Mouse (Mus musculus): Measurements from ENCODE around the gene Tctex1d1. TPM values are rescaled to one million over a fixed set of nuclear protein-coding genes. Genes with fewer than 3 reads are reported as not detected.

Gene Tctex1d1
- polyA plus RNA-seq, 1 experiment from 2014 or later: 0.22 TPM

GRCm38 (mm10) chr4:102990595-102991340 is 12.4 kb downstream of the Tctex1d1 start:
- ATAC-seq (replicated peaks; ENCODE audit: low FRiP score) (no peak), DNase-seq (ENCODE audit: low spot score) (no peak)
- 81% methylated on average over 11 of the region's 11 CpGs for WGBS
- no peak overlapping the region for H3K27ac ChIP-seq (ENCODE audit: low read depth, low read length)
- H3K4me2 ChIP-seq: no peak overlapping the region
- no peaks in the 10 kb centered on the region for H3K27me3 ChIP-seq (replicated peaks; ENCODE audit: control insufficient read depth, insufficient read depth, low read length)
- no peaks in the 10 kb centered on the region for H3K36me3 ChIP-seq (ENCODE audit: control insufficient read depth, insufficient read depth, low read length)
- H3K4me3 ChIP-seq (ENCODE audit: low read depth, low read length): no peak overlapping the region
- no peaks in the 10 kb centered on the region for H3K9me3 ChIP-seq (ENCODE audit: control insufficient read depth, low read length)
- no peak overlapping the region for H3K9ac ChIP-seq (ENCODE audit: low read depth, low read length)
- H3K4me1 ChIP-seq (replicated peaks; ENCODE audit: control insufficient read depth, insufficient read depth, low read length): no peaks in the 10 kb centered on the region

- Histone ChIP-seq H3K9ac (ENCODE audit: low read depth, low read length) (no peak overlapping the region), H3K9me3 (ENCODE audit: control insufficient read depth, low read length) (no peaks in the 10 kb centered on the region), H3K4me1 (replicated peaks; ENCODE audit: control insufficient read depth, insufficient read depth, low read length) (no peaks in the 10 kb centered on the region), H3K4me2 (no peak overlapping the region), H3K27me3 (replicated peaks; ENCODE audit: control insufficient read depth, insufficient read depth, low read length) (no peaks in the 10 kb centered on the region), H3K4me3 (ENCODE audit: low read depth, low read length) (no peak overlapping the region), H3K36me3 (ENCODE audit: control insufficient read depth, insufficient read depth, low read length) (no peaks in the 10 kb centered on the region), H3K27ac (ENCODE audit: low read depth, low read length) (no peak overlapping the region)
- WGBS: 87% methylated on average over 3 of the region's 3 CpGs
- ATAC-seq (replicated peaks; ENCODE audit: low FRiP score) (no peak), DNase-seq (ENCODE audit: low spot score) (no peak)
Measured at GRCm38 (mm10) chr4:102991685-102992084, 13.3 kb downstream of the Tctex1d1 start.

GRCm38 (mm10) chr4:103004681-103005080 is 26.3 kb downstream of the Tctex1d1 start:
- Histone ChIP-seq H3K27me3 (replicated peaks; ENCODE audit: control insufficient read depth, insufficient read depth, low read length) (no peaks in the 10 kb centered on the region), H3K27ac (ENCODE audit: low read depth, low read length) (no peak overlapping the region), H3K4me1 (replicated peaks; ENCODE audit: control insufficient read depth, insufficient read depth, low read length) (no peaks in the 10 kb centered on the region), H3K9me3 (ENCODE audit: control insufficient read depth, low read length) (no peaks in the 10 kb centered on the region), H3K36me3 (ENCODE audit: control insufficient read depth, insufficient read depth, low read length) (no peaks in the 10 kb centered on the region), H3K4me3 (ENCODE audit: low read depth, low read length) (no peak overlapping the region), H3K9ac (ENCODE audit: low read depth, low read length) (no peak overlapping the region), H3K4me2 (no peak overlapping the region)
- WGBS: 81% methylated on average over 4 of the region's 4 CpGs
- DNase-seq (ENCODE audit: low spot score) (no peak), ATAC-seq (replicated peaks; ENCODE audit: low FRiP score) (no peak)

- Histone ChIP-seq H3K4me3 (ENCODE audit: low read depth, low read length) (no peak overlapping the region), H3K9me3 (ENCODE audit: control insufficient read depth, low read length) (no peaks in the 10 kb centered on the region), H3K9ac (ENCODE audit: low read depth, low read length) (no peak overlapping the region), H3K4me1 (replicated peaks; ENCODE audit: control insufficient read depth, insufficient read depth, low read length) (no peaks in the 10 kb centered on the region), H3K4me2 (no peak overlapping the region), H3K27me3 (replicated peaks; ENCODE audit: control insufficient read depth, insufficient read depth, low read length) (no peaks in the 10 kb centered on the region), H3K36me3 (ENCODE audit: control insufficient read depth, insufficient read depth, low read length) (no peaks in the 10 kb centered on the region), H3K27ac (ENCODE audit: low read depth, low read length) (no peak overlapping the region)
- no peak for DNase-seq (ENCODE audit: low spot score)
- 71% methylated on average over 15 of the region's 15 CpGs for WGBS
- no peak for ATAC-seq (replicated peaks; ENCODE audit: low FRiP score)
Measured at GRCm38 (mm10) chr4:103005190-103005945, 27.0 kb downstream of the Tctex1d1 start.

GRCm38 (mm10) chr4:103006266-103006665 is 27.9 kb downstream of the Tctex1d1 start:
- Histone ChIP-seq H3K9ac (ENCODE audit: low read depth, low read length) (no peak overlapping the region), H3K36me3 (ENCODE audit: control insufficient read depth, insufficient read depth, low read length) (no peaks in the 10 kb centered on the region), H3K9me3 (ENCODE audit: control insufficient read depth, low read length) (no peaks in the 10 kb centered on the region), H3K27ac (ENCODE audit: low read depth, low read length) (no peak overlapping the region), H3K4me2 (no peak overlapping the region), H3K4me3 (ENCODE audit: low read depth, low read length) (no peak overlapping the region), H3K27me3 (replicated peaks; ENCODE audit: control insufficient read depth, insufficient read depth, low read length) (no peaks in the 10 kb centered on the region), H3K4me1 (replicated peaks; ENCODE audit: control insufficient read depth, insufficient read depth, low read length) (no peaks in the 10 kb centered on the region)
- 66% methylated on average over 5 of the region's 5 CpGs for WGBS
- DNase-seq (ENCODE audit: low spot score) (no peak), ATAC-seq (replicated peaks; ENCODE audit: low FRiP score) (no peak)

GRCm38 (mm10) chr4:103006943-103007418 is 28.6 kb downstream of the Tctex1d1 start:
- no peaks in the 10 kb centered on the region for H3K36me3 ChIP-seq (ENCODE audit: control insufficient read depth, insufficient read depth, low read length)
- ATAC-seq (replicated peaks; ENCODE audit: low FRiP score) (no peak), DNase-seq (ENCODE audit: low spot score) (no peak)
- H3K27ac ChIP-seq (ENCODE audit: low read depth, low read length): no peak overlapping the region
- H3K9me3 ChIP-seq (ENCODE audit: control insufficient read depth, low read length): no peaks in the 10 kb centered on the region
- H3K9ac ChIP-seq (ENCODE audit: low read depth, low read length): no peak overlapping the region
- no peak overlapping the region for H3K4me2 ChIP-seq
- no peaks in the 10 kb centered on the region for H3K4me1 ChIP-seq (replicated peaks; ENCODE audit: control insufficient read depth, insufficient read depth, low read length)
- no peaks in the 10 kb centered on the region for H3K27me3 ChIP-seq (replicated peaks; ENCODE audit: control insufficient read depth, insufficient read depth, low read length)
- H3K4me3 ChIP-seq (ENCODE audit: low read depth, low read length): no peak overlapping the region
- WGBS: 56% methylated on average over 4 of the region's 4 CpGs

- Histone ChIP-seq H3K9me3 (ENCODE audit: control insufficient read depth, low read length) (no peaks in the 10 kb centered on the region), H3K27ac (ENCODE audit: low read depth, low read length) (no peak overlapping the region), H3K36me3 (ENCODE audit: control insufficient read depth, insufficient read depth, low read length) (no peaks in the 10 kb centered on the region), H3K27me3 (replicated peaks; ENCODE audit: control insufficient read depth, insufficient read depth, low read length) (no peaks in the 10 kb centered on the region), H3K9ac (ENCODE audit: low read depth, low read length) (no peak overlapping the region), H3K4me3 (ENCODE audit: low read depth, low read length) (no peak overlapping the region), H3K4me2 (no peak overlapping the region), H3K4me1 (replicated peaks; ENCODE audit: control insufficient read depth, insufficient read depth, low read length) (no peaks in the 10 kb centered on the region)
- DNase-seq (ENCODE audit: low spot score) (no peak), ATAC-seq (replicated peaks; ENCODE audit: low FRiP score) (no peak)
- 83% methylated on average over 4 of the region's 4 CpGs for WGBS
Measured at GRCm38 (mm10) chr4:103010734-103011133, 32.3 kb downstream of the Tctex1d1 start.

- no peak overlapping the region for H3K27ac ChIP-seq (ENCODE audit: low read depth, low read length)
- no peak overlapping the region for H3K4me2 ChIP-seq
- no peaks in the 10 kb centered on the region for H3K36me3 ChIP-seq (ENCODE audit: control insufficient read depth, insufficient read depth, low read length)
- DNase-seq (ENCODE audit: low spot score): no peak
- no peak overlapping the region for H3K9ac ChIP-seq (ENCODE audit: low read depth, low read length)
- no peak overlapping the region for H3K4me3 ChIP-seq (ENCODE audit: low read depth, low read length)
- no peaks in the 10 kb centered on the region for H3K4me1 ChIP-seq (replicated peaks; ENCODE audit: control insufficient read depth, insufficient read depth, low read length)
- no peaks in the 10 kb centered on the region for H3K27me3 ChIP-seq (replicated peaks; ENCODE audit: control insufficient read depth, insufficient read depth, low read length)
- ATAC-seq (replicated peaks; ENCODE audit: low FRiP score): no peak
- no peaks in the 10 kb centered on the region for H3K9me3 ChIP-seq (ENCODE audit: control insufficient read depth, low read length)
- WGBS: 52% methylated on average over 7 of the region's 7 CpGs
Measured at GRCm38 (mm10) chr4:103011823-103012222, 33.4 kb downstream of the Tctex1d1 start.
